Mouse (Mus musculus) liver, embryonic 11.5 days (tissue): ENCODE results near the gene Tlr5. TPM values are rescaled to one million over a fixed set of nuclear protein-coding genes. Genes with fewer than 3 reads are reported as not detected.
A peak's percentile ranks its signal among the peaks of the same experiment; 100 is the strongest.

Experiments
- ATAC-seq: fragments of 200-750 bp; cut with Nextera tagmentation; replicated peaks from 2 replicates; pipeline ENCODE4 v1.8.0; 2017; ENCODE audit warnings: moderate number of reproducible peaks, mild to moderate bottlenecking, moderate TSS enrichment, moderate library complexity; ENCODE audit not compliant: low FRiP score
- DNase-seq: peaks from one replicate; pipeline ENCODE4 v3.0.0-alpha.2; 2017; ENCODE audit warnings: low spot score
- H3K27ac ChIP-seq: fragments of 300-500 bp; sonication (generic); 2 replicates; pipeline ENCODE4 v1.5.1; 2014; ENCODE audit warnings: mild to moderate bottlenecking, low read depth, low read length, control low read depth
- H3K27me3 ChIP-seq: fragments of 300-500 bp; sonication (generic); replicated peaks from 2 replicates; pipeline ENCODE4 v1.6.1; 2014; ENCODE audit warnings: low read length, mixed read lengths; ENCODE audit not compliant: control insufficient read depth, insufficient read depth
- H3K36me3 ChIP-seq: fragments of 300-500 bp; sonication (generic); 2 replicates; pipeline ENCODE4 v1.6.1; 2014; ENCODE audit warnings: mild to moderate bottlenecking, low read length, moderate library complexity, mixed read lengths; ENCODE audit not compliant: control insufficient read depth, insufficient read depth
- H3K4me1 ChIP-seq: fragments of 300-500 bp; sonication (generic); replicated peaks from 2 replicates; pipeline ENCODE4 v1.6.1; 2014; ENCODE audit warnings: low read length, mixed read lengths; ENCODE audit not compliant: control insufficient read depth, insufficient read depth
- H3K4me2 ChIP-seq: fragments of 300-500 bp; sonication (generic); 2 replicates; pipeline ENCODE4 v1.6.1; 2014; ENCODE audit warnings: mild to moderate bottlenecking, control low read depth, moderate library complexity
- H3K4me3 ChIP-seq: fragments of 300-500 bp; sonication (generic); 2 replicates; pipeline ENCODE4 v1.5.1; 2014; ENCODE audit warnings: low read depth, low read length, control low read depth
- H3K9ac ChIP-seq: fragments of 300-500 bp; sonication (generic); 2 replicates; pipeline ENCODE4 v1.6.1; 2014; ENCODE audit warnings: low read depth, low read length, control low read depth
- H3K9me3 ChIP-seq: fragments of 300-500 bp; sonication (generic); 2 replicates; pipeline ENCODE4 v1.6.1; 2016; ENCODE audit warnings: low read length, inconsistent platforms, mixed read lengths; ENCODE audit not compliant: control insufficient read depth
- WGBS: fragments of 180-500 bp; shearing (Covaris S2); extraction: QIAGEN DNeasy Blood & Tissue Kit; methylation state at CpG from one replicate; pipeline ENCODE4 v1.1.7; 2014; 5-methylcytosine and 5-hydroxymethylcytosine counted together
- polyA plus RNA-seq: library from polyadenylated mRNA; unstranded; fragments of >200 nt; fragmentation: Nextera tagmentation; extraction: Ambion mirVana; gene quantifications from 2 replicates; pipeline ENCODE4 v1.2.1, GENCODE M21; 2014

The Tlr5 gene
- polyA plus RNA-seq, 1 experiment from 2014 or later: 0.48 TPM

- Histone ChIP-seq H3K4me1 (no peaks in the 10 kb centered on the region), H3K27me3 (no peaks in the 10 kb centered on the region), H3K4me3 (no peak overlapping the region), H3K36me3 (no peaks in the 10 kb centered on the region), H3K4me2 (no peak overlapping the region), H3K9me3 (no peaks in the 10 kb centered on the region), H3K9ac (no peak overlapping the region), H3K27ac (no peak overlapping the region)
- 73% methylated on average over 5 of the region's 5 CpGs for WGBS
- no peak for DNase-seq
- ATAC-seq: no peak
These were observed 9.9 kb upstream of the Tlr5 start for GRCm38 (mm10) chr1:182944638-182945037.

GRCm38 (mm10) chr1:182945561-182945960 is 9.0 kb upstream of the Tlr5 start:
- Histone ChIP-seq H3K4me2 (no peak overlapping the region), H3K4me3 (no peak overlapping the region), H3K9me3 (no peaks in the 10 kb centered on the region), H3K27ac (no peak overlapping the region), H3K36me3 (no peaks in the 10 kb centered on the region), H3K27me3 (no peaks in the 10 kb centered on the region), H3K9ac (no peak overlapping the region), H3K4me1 (no peaks in the 10 kb centered on the region)
- DNase-seq: no peak
- WGBS: 79% methylated on average over 6 of the region's 6 CpGs
- no peak for ATAC-seq

- Histone ChIP-seq H3K9me3 (no peaks in the 10 kb centered on the region), H3K36me3 (no peaks in the 10 kb centered on the region), H3K4me3 (no peak overlapping the region), H3K4me1 (peaks cover 13% of the 10 kb centered on the region), H3K4me2 (no peak overlapping the region), H3K27ac (no peak overlapping the region), H3K9ac (no peak overlapping the region), H3K27me3 (peaks cover 5% of the 10 kb centered on the region)
- DNase-seq: no peak
- ATAC-seq: no peak
- WGBS: 54% methylated on average over 9 of the region's 9 CpGs
These were observed 3.3 kb upstream of the Tlr5 start for GRCm38 (mm10) chr1:182951298-182951697.

DNA sequence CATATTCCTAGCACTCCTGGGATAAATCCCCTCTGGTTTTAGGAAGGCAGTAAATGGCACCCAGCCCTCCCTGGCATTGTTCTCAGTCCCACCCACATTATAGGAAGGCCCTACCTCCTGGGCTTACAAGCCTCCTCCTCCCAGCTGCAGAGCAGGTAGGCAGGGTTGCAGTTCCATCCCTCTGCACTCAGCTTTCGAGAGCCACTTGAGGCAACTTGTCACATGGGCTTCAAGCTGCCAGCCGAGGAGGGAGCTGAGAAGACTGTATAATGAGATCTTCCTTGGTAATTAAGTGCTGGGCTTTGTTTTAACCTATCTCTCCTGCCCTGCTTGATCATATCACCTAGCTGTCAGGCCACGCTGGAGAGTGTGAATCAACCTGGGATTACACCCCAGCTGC is 1.4 kb upstream of the Tlr5 start:
- no peak for ATAC-seq
- WGBS: 17% methylated on average over 3 of the region's 3 CpGs
- Histone ChIP-seq H3K36me3 (no peaks in the 10 kb centered on the region), H3K9ac (no peak overlapping the region), H3K4me3 (no peak overlapping the region), H3K27me3 (peaks cover 7% of the 10 kb centered on the region), H3K4me1 (peaks cover 13% of the 10 kb centered on the region), H3K9me3 (no peaks in the 10 kb centered on the region), H3K4me2 (no peak overlapping the region), H3K27ac (no peak overlapping the region)
- DNase-seq: no peak

- no peak for ATAC-seq
- 35% methylated on average over 4 of the region's 4 CpGs for WGBS
- no peak overlapping the region for H3K27ac ChIP-seq
- no peak for DNase-seq
- no peak overlapping the region for H3K9ac ChIP-seq
- no peaks in the 10 kb centered on the region for H3K9me3 ChIP-seq
- no peak overlapping the region for H3K4me3 ChIP-seq
- no peak overlapping the region for H3K4me2 ChIP-seq
- H3K27me3 ChIP-seq: peaks cover 8% of the 10 kb centered on the region
- no peaks in the 10 kb centered on the region for H3K36me3 ChIP-seq
- H3K4me1 ChIP-seq: peaks cover 13% of the 10 kb centered on the region
These were observed 921 bp upstream of the Tlr5 start for GRCm38 (mm10) chr1:182953667-182954066.

GRCm38 (mm10) chr1:182955047-182955620 is 546 bp downstream of the Tlr5 start:
- WGBS: 16% methylated on average over 15 of the region's 15 CpGs
- ATAC-seq: no peak

GRCm38 (mm10) chr1:182956186-182956960 is 1.8 kb downstream of the Tlr5 start:
- Histone ChIP-seq H3K27me3 (peaks cover 11% of the 10 kb centered on the region), H3K4me2 (no peak overlapping the region), H3K27ac (no peak overlapping the region), H3K36me3 (no peaks in the 10 kb centered on the region), H3K4me1 (peaks cover 13% of the 10 kb centered on the region), H3K4me3 (no peak overlapping the region), H3K9ac (no peak overlapping the region), H3K9me3 (no peaks in the 10 kb centered on the region)
- DNase-seq (no peak), ATAC-seq (no peak)
- 70% methylated on average over 12 of the region's 12 CpGs for WGBS

More at GRCm38 (mm10) chr1:182955047-182955620, 546 bp downstream of the Tlr5 start:
- H3K4me3 ChIP-seq: peak overlapping the region; percentile 38
- no peaks in the 10 kb centered on the region for H3K36me3 ChIP-seq
- DNase-seq: no peak
- peaks cover 13% of the 10 kb centered on the region for H3K4me1 ChIP-seq
- H3K4me2 ChIP-seq: peak overlapping the region; percentile 77
- no peak overlapping the region for H3K27ac ChIP-seq
- no peaks in the 10 kb centered on the region for H3K9me3 ChIP-seq
- 0 out of 2 replicates have a peak overlapping the region, but pooled peaks have one; percentile 55 for H3K9ac ChIP-seq
- H3K27me3 ChIP-seq: peaks cover 11% of the 10 kb centered on the region

GRCm38 (mm10) chr1:182957001-182957757 is 2.6 kb downstream of the Tlr5 start:
- Histone ChIP-seq H3K9ac (no peak overlapping the region), H3K4me1 (peaks cover 13% of the 10 kb centered on the region), H3K27ac (peak overlapping the region; percentile 14; the same call in 1 of the 2 replicates), H3K4me3 (no peak overlapping the region), H3K27me3 (peaks cover 11% of the 10 kb centered on the region), H3K4me2 (no peak overlapping the region), H3K9me3 (no peaks in the 10 kb centered on the region), H3K36me3 (no peaks in the 10 kb centered on the region)
- WGBS: 76% methylated on average over 16 of the region's 16 CpGs
- ATAC-seq: no peak
- no peak for DNase-seq
